Comparison of ENCODE assay signal across 9 mouse cellular contexts in genomic region chr11:11115031-11115647, GRCm38 (mm10). TPM values are rescaled to one million over a fixed set of nuclear protein-coding genes. Genes with fewer than 3 reads are reported as not detected.
DNase-seq lines count a peak whose midpoint lies in the region; ATAC-seq and TF ChIP-seq lines count a peak whose summit lies in the region.
"Had no signal": no experiment of that assay in that cellular context is flagged by ENCODE, and none has a peak within 500 bp of the region (broad histone marks: within the 10 kb centered on the region; RNA-seq: fewer than 3 reads in every experiment).

No protein-coding gene starts in this region.

- under 1% methylated on average over 17 of the region's 17 CpGs for WGBS in lung, embryonic 16.5 days
- WGBS in embryonic facial prominence, embryonic 15.5 days, result under 1% methylated on average over 17 of the region's 17 CpGs
- WGBS in intestine, postnatal 0 days, result 1% methylated on average over 17 of the region's 17 CpGs
- 1% methylated on average over 17 of the region's 17 CpGs for WGBS in stomach, embryonic 15.5 days

- H3K9ac ChIP-seq in lung, embryonic 16.5 days (ENCODE audit: low read length), result no peak overlapping the region
- no peak overlapping the region for H3K9ac ChIP-seq in embryonic facial prominence, embryonic 15.5 days
- no peak overlapping the region for H3K9ac ChIP-seq in intestine, postnatal 0 days (ENCODE audit: low read depth, low read length)
- no peak overlapping the region for H3K9ac ChIP-seq in stomach, embryonic 15.5 days

- no peak overlapping the region for H3K27ac ChIP-seq in lung, embryonic 16.5 days (ENCODE audit: low read length)
- no peak overlapping the region for H3K27ac ChIP-seq in embryonic facial prominence, embryonic 15.5 days (replicated peaks)
- H3K27ac ChIP-seq in intestine, postnatal 0 days (ENCODE audit: low read depth, low read length), result no peak overlapping the region
- H3K27ac ChIP-seq in stomach, embryonic 15.5 days, result no peak overlapping the region

- peak overlapping the region; percentile 93 for H3K4me2 ChIP-seq in lung, embryonic 16.5 days (ENCODE audit: low read depth, low read length)
- peak overlapping the region; percentile 91 for H3K4me2 ChIP-seq in embryonic facial prominence, embryonic 15.5 days (replicated peaks)
- H3K4me2 ChIP-seq in intestine, postnatal 0 days (replicated peaks; ENCODE audit: low read depth), result peak overlapping the region; percentile 62
- peak overlapping the region; percentile 88 for H3K4me2 ChIP-seq in stomach, embryonic 15.5 days

- no peak for TF ChIP-seq CTCF in intestine, postnatal 0 days (IDR thresholded peaks at IDR 0.05; ENCODE audit: low read depth)

- peak overlapping the region; percentile 56 for H3K4me3 ChIP-seq in lung, embryonic 16.5 days (ENCODE audit: low read length)
- H3K4me3 ChIP-seq in embryonic facial prominence, embryonic 15.5 days (replicated peaks), result peak overlapping the region; percentile 49
- H3K4me3 ChIP-seq in intestine, postnatal 0 days (ENCODE audit: low read depth, low read length), result peak overlapping the region; percentile 29
- H3K4me3 ChIP-seq in stomach, embryonic 15.5 days (replicated peaks), result peak overlapping the region; percentile 44
- H3K4me3 ChIP-seq: myocyte had no signal

- H3K36me3 ChIP-seq in lung, embryonic 16.5 days (ENCODE audit: control insufficient read depth, insufficient read depth, low read length), result no peaks in the 10 kb centered on the region
- no peaks in the 10 kb centered on the region for H3K36me3 ChIP-seq in embryonic facial prominence, embryonic 15.5 days
- H3K36me3 ChIP-seq in intestine, postnatal 0 days (ENCODE audit: control insufficient read depth, insufficient read depth), result no peaks in the 10 kb centered on the region
- H3K36me3 ChIP-seq in stomach, embryonic 15.5 days, result no peaks in the 10 kb centered on the region

- ATAC-seq in lung, embryonic 16.5 days (ENCODE audit: low read depth), result no peak
- ATAC-seq in embryonic facial prominence, embryonic 15.5 days (ENCODE audit: insufficient number of reproducible peaks, low FRiP score, low TSS enrichment, low read depth), result no peak
- no peak for ATAC-seq in intestine, postnatal 0 days
- no peak for ATAC-seq in stomach, embryonic 15.5 days (ENCODE audit: insufficient read depth, low FRiP score, low read depth)

- H3K27me3 ChIP-seq in lung, embryonic 16.5 days (ENCODE audit: control insufficient read depth, insufficient read depth, low read depth, low read length), result peaks cover 38% of the 10 kb centered on the region
- H3K27me3 ChIP-seq in embryonic facial prominence, embryonic 15.5 days, result peaks cover 61% of the 10 kb centered on the region
- H3K27me3 ChIP-seq in intestine, postnatal 0 days (replicated peaks; ENCODE audit: control insufficient read depth, insufficient read depth, low read length), result peaks cover 34% of the 10 kb centered on the region
- H3K27me3 ChIP-seq in stomach, embryonic 15.5 days (replicated peaks), result peaks cover 53% of the 10 kb centered on the region

- H3K9me3 ChIP-seq in lung, embryonic 16.5 days (ENCODE audit: control insufficient read depth, low read length), result no peaks in the 10 kb centered on the region
- no peaks in the 10 kb centered on the region for H3K9me3 ChIP-seq in embryonic facial prominence, embryonic 15.5 days (replicated peaks)
- no peaks in the 10 kb centered on the region for H3K9me3 ChIP-seq in intestine, postnatal 0 days (ENCODE audit: control insufficient read depth)
- no peaks in the 10 kb centered on the region for H3K9me3 ChIP-seq in stomach, embryonic 15.5 days

- DNase-seq in lung, postnatal 36 days, result no peak
- DNase-seq in thymus, postnatal 14 days, result no peak
- DNase-seq in layer of hippocampus, postnatal 14 days (ENCODE audit: low spot score in 2 of 2), result no peak

- H3K4me1 ChIP-seq in lung, embryonic 16.5 days (replicated peaks; ENCODE audit: control insufficient read depth, insufficient read depth, low read length), result peaks cover 15% of the 10 kb centered on the region
- H3K4me1 ChIP-seq in embryonic facial prominence, embryonic 15.5 days, result peaks cover 30% of the 10 kb centered on the region
- no peaks in the 10 kb centered on the region for H3K4me1 ChIP-seq in intestine, postnatal 0 days (replicated peaks; ENCODE audit: control insufficient read depth, insufficient read depth, low read length)
- peaks cover 16% of the 10 kb centered on the region; the same call in 1 of the 2 replicates for H3K4me1 ChIP-seq in stomach, embryonic 15.5 days

RNA-seq across cellular contexts. Expression of gene Vwc2, which starts 1.1 kb away (rescaled TPM):
- polyA plus RNA-seq in lung, embryonic 16.5 days (2015; fragmentation: Nextera tagmentation; extraction: Ambion mirVana), result 0.74 and 0.88 TPM in 2 replicates
- polyA plus RNA-seq in embryonic facial prominence, embryonic 15.5 days (2015; fragmentation: Nextera tagmentation; extraction: Ambion mirVana), result 3.9 and 5.4 TPM in 2 replicates
- 0.52 and 0.61 TPM in 2 replicates for polyA plus RNA-seq in intestine, postnatal 0 days (2015; fragmentation: Nextera tagmentation; extraction: Ambion mirVana)
- 0.81 and 1.2 TPM in 2 replicates for polyA plus RNA-seq in stomach, embryonic 15.5 days (2015; fragmentation: Nextera tagmentation; extraction: Ambion mirVana)
- total RNA-seq in layer of hippocampus, postnatal 14 days (2021), result 1 to 10 TPM; 6.2 to 6.8 TPM
- total RNA-seq: heart, postnatal 36 days had no signal
